Mouse (Mus musculus) hindbrain, embryonic 12.5 days (tissue): ENCODE measurements around the gene Atp6v1d. TPM values are rescaled to one million over a fixed set of nuclear protein-coding genes. Genes with fewer than 3 reads are reported as not detected.
A peak's percentile ranks its signal among the peaks of the same experiment; 100 is the strongest.

ENCODE experiments used
- ATAC-seq: fragments of 200-750 bp; cut with Nextera tagmentation; 2 replicates; pipeline ENCODE4 v1.8.0; 2017; ENCODE audit warnings: moderate TSS enrichment; ENCODE audit not compliant: low FRiP score
- H3K27ac ChIP-seq: fragments of 300-500 bp; sonication (generic); 2 replicates; pipeline ENCODE4 v1.5.1; 2016; ENCODE audit warnings: mild to moderate bottlenecking
- H3K27me3 ChIP-seq: fragments of 300-500 bp; sonication (generic); 2 replicates; pipeline ENCODE4 v1.6.1; 2016; ENCODE audit warnings: mild to moderate bottlenecking
- H3K36me3 ChIP-seq: fragments of 300-500 bp; sonication (generic); 2 replicates; pipeline ENCODE4 v1.6.1; 2016; ENCODE audit warnings: mild to moderate bottlenecking
- H3K4me1 ChIP-seq: fragments of 300-500 bp; sonication (generic); 2 replicates; pipeline ENCODE4 v1.6.1; 2016
- H3K4me2 ChIP-seq: fragments of 300-500 bp; sonication (generic); replicated peaks from 2 replicates; pipeline ENCODE4 v1.6.1; 2016; ENCODE audit warnings: mild to moderate bottlenecking
- H3K4me3 ChIP-seq: fragments of 300-500 bp; sonication (generic); 2 replicates; pipeline ENCODE4 v1.5.1; 2016; ENCODE audit warnings: mild to moderate bottlenecking
- H3K9ac ChIP-seq: fragments of 300-500 bp; sonication (generic); 2 replicates; pipeline ENCODE4 v1.6.1; 2016; ENCODE audit warnings: mild to moderate bottlenecking, moderate library complexity
- H3K9me3 ChIP-seq: fragments of 300-500 bp; sonication (generic); replicated peaks from 2 replicates; pipeline ENCODE4 v1.6.1; 2016; ENCODE audit warnings: mild to moderate bottlenecking
- WGBS: fragments of 180-500 bp; shearing (Covaris S2); methylation state at CpG from one replicate; pipeline ENCODE4 v1.1.7; 2016; 5-methylcytosine and 5-hydroxymethylcytosine counted together
- polyA plus RNA-seq: library from polyadenylated mRNA; unstranded; fragments of >200 nt; fragmentation: Nextera tagmentation; extraction: Ambion mirVana; gene quantifications from 2 replicates; pipeline ENCODE4 v1.2.1, GENCODE M21; 2016

Gene Atp6v1d
- polyA plus RNA-seq, 1 experiment from 2014 or later, result 98.4 TPM

DNA sequence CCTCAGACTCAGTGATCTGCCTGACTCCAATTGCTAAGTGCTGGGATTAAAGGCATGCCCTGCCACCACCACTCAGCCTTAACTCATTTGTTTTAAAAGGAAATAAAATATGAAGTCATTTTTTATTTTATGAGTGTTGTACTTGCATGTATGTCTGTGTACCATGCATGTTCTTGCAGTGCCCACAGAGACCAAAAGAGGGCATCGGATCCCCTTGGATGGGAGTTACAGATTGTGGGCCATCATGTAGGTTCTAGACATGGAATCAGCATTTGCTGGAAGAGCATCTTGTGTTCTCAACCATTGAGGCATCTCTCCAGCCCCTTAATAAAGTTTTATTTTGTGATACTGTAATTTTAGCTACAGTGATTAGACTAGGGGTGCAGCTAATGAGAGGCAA is 4.0 kb upstream of the Atp6v1d start:
- 97% methylated on average over 1 of the region's 1 CpGs for WGBS
- ATAC-seq, result no peak
- Histone ChIP-seq H3K4me2 (no peak overlapping the region), H3K9ac (no peak overlapping the region), H3K9me3 (no peaks in the 10 kb centered on the region), H3K36me3 (peaks cover 17% of the 10 kb centered on the region), H3K27me3 (no peaks in the 10 kb centered on the region), H3K4me1 (peaks cover 11% of the 10 kb centered on the region), H3K27ac (no peak overlapping the region), H3K4me3 (no peak overlapping the region)

DNA sequence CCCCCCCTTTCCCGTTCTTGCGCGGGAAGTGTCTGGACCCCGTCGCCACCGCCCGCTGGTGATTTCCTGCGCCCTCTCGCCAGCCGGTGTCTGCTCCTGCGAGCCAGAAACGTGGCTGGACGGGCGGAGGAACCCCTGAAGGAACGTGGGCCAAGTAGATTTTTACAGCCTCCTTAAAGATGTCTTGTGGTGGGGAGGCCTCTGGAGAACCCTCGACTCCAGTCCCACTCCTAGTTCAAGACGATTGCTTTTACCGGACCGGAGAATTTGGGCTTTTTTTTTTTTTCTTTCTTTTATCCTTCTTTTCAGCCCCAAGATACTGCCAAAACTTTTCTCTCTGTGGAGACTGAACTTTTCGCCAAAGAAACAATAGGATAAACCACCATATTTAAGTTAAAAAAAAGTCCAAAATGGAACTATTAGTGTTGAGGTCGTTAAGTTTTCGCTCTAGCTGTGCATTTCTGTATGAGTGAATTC is 854 bp upstream of the Atp6v1d start:
- peaks cover 22% of the 10 kb centered on the region for H3K4me1 ChIP-seq
- H3K4me2 ChIP-seq, result peak overlapping the region; percentile 58
- under 1% methylated on average over 22 of the region's 22 CpGs for WGBS
- no peaks in the 10 kb centered on the region; the same call in none of the 2 replicates for H3K36me3 ChIP-seq
- H3K27me3 ChIP-seq, result no peaks in the 10 kb centered on the region
- peak overlapping the region; percentile 86 for H3K9ac ChIP-seq
- no peak for ATAC-seq
- peak overlapping the region; percentile 84 for H3K27ac ChIP-seq
- H3K4me3 ChIP-seq, result peak overlapping the region; percentile 86
- no peaks in the 10 kb centered on the region for H3K9me3 ChIP-seq

DNA sequence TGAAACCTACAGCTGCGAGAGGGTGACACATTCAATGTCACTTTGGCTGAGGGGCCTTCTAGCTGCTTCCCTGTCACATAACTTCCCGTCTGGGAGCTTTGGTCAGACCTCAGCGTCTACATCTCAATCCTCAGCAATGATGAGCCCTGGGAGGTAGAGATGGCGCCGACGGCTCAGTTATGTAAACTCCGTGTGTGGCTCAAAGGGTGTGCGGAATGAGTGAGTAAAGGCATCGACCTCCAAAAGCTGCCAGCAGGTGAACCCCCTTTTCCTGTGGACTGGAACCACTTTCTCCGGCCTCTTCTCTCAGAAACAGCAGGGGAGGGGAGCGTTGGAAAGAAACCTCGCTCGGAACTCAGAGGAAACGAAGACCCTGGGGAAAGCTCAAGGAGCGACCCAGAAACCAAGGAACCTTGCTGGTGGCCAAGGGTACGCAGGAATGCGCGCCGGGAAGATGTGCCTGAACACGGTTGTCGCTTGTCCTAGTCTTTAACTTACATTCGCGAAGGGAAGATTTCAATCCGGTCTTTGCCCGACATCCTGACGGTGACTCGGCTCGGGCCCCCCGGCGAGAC is 430 bp downstream of the Atp6v1d start:
- WGBS, result under 1% methylated on average over 30 of the region's 30 CpGs

DNA sequence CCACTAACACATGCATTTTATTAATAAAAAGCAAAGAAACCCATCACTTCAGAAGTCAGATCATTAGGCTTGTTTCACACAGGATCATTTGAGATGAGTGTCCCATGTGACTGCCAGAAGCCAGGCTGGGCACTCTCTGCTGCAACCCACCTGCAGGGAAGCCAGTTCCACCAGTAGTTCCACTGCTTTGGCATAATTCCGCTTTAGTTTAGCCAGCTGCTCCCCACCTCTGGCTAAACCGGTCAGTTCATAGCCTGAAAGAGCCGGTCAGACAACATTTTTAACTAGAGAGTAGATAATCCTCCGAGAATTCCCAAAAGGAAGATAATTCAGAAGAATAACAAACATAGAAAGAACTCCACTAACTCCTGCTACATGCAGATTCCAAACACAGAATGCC is 13.2 kb downstream of the Atp6v1d start:
- 92% methylated on average over 4 of the region's 4 CpGs for WGBS
- H3K9ac ChIP-seq, result no peak overlapping the region

More for the DNA sequence above, 430 bp downstream of the Atp6v1d start:
- Histone ChIP-seq H3K9ac (peak overlapping the region; percentile 76), H3K4me2 (peak overlapping the region; percentile 82), H3K36me3 (peaks cover 6% of the 10 kb centered on the region; the same call in 1 of the 2 replicates), H3K27me3 (no peaks in the 10 kb centered on the region), H3K4me1 (peaks cover 22% of the 10 kb centered on the region), H3K9me3 (no peaks in the 10 kb centered on the region), H3K27ac (peak overlapping the region; percentile 46; the same call in 1 of the 2 replicates), H3K4me3 (peak overlapping the region; percentile 86)
- peak; percentile 46 for ATAC-seq

DNA sequence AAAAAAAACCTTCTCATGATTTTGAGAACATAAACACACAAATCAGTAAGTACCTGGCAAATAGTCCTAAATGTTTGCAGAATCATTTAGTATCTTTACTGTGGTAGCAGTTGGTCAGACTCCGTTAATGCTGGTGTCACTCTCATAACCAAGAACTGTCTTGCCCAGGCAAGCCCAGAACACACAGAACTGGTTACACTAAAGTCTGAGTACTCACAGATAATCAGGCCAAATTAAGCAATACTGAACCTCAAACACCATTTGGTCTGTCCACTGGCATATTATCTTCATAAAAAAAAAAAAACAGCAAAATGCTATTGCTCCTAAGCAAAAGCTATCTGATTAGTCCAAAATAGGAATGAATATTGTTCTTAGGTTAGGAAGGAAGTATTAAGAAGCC is 19.0 kb downstream of the Atp6v1d start:
- no peaks in the 10 kb centered on the region for H3K4me1 ChIP-seq
- ATAC-seq, result no peak
- no peak overlapping the region for H3K9ac ChIP-seq
- H3K27ac ChIP-seq, result no peak overlapping the region
- 95% methylated on average over 1 of the region's 1 CpGs for WGBS
- peaks cover 64% of the 10 kb centered on the region for H3K36me3 ChIP-seq
- no peaks in the 10 kb centered on the region for H3K9me3 ChIP-seq
- no peak overlapping the region for H3K4me3 ChIP-seq
- H3K4me2 ChIP-seq, result no peak overlapping the region
- no peaks in the 10 kb centered on the region for H3K27me3 ChIP-seq

More for the DNA sequence above, 13.2 kb downstream of the Atp6v1d start:
- H3K4me2 ChIP-seq, result no peak overlapping the region
- ATAC-seq, result no peak
- H3K27me3 ChIP-seq, result no peaks in the 10 kb centered on the region
- no peaks in the 10 kb centered on the region for H3K9me3 ChIP-seq
- no peak overlapping the region for H3K4me3 ChIP-seq
- H3K36me3 ChIP-seq, result peaks cover 59% of the 10 kb centered on the region
- H3K27ac ChIP-seq, result no peak overlapping the region
- H3K4me1 ChIP-seq, result no peaks in the 10 kb centered on the region

DNA sequence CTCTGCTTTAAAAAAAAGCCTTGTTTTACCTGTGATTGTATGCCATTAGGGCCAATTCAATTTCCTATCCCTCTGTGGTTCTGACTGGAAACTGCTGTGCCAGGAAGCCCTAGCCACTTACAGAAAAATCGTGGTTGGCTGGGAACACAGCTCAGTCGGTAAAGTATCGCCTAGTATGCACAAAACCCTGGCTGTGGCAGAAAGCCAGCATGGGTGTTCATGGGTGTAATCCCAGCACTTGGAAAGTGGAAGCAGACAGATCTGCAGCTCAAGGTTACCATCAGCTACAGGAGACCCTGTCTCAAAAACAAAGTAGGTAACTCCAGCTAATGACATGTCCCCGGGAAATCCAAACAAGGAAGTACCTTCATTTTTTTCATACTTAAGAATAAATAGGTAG is 21.5 kb downstream of the Atp6v1d start:
- Histone ChIP-seq H3K9ac (no peak overlapping the region), H3K4me2 (no peak overlapping the region), H3K4me3 (no peak overlapping the region), H3K9me3 (no peaks in the 10 kb centered on the region), H3K36me3 (peaks cover 61% of the 10 kb centered on the region), H3K27ac (no peak overlapping the region), H3K4me1 (no peaks in the 10 kb centered on the region), H3K27me3 (no peaks in the 10 kb centered on the region)
- no peak for ATAC-seq
- 94% methylated on average over 4 of the region's 4 CpGs for WGBS

DNA sequence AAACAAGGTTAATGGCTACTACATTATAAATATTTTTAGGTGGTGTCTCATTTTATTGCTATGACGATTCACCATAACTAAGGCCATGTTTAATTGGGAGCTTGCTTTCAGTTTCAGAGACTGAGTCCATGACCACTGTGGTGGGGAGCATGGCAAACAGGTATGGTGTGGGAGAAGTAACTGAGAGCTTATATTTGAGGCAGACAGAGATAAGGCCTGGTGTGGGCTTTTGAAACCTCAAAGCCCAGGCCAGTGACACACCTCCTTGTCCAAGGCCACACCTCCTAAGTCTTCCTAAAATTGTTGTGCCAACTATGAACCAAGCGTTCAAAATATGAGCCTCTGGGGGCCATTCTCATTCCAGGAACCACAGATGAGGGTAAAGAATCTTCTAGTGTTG is 26.9 kb downstream of the Atp6v1d start:
- no peaks in the 10 kb centered on the region for H3K9me3 ChIP-seq
- H3K4me2 ChIP-seq, result no peak overlapping the region
- H3K4me1 ChIP-seq, result no peaks in the 10 kb centered on the region
- H3K4me3 ChIP-seq, result no peak overlapping the region
- peaks cover 36% of the 10 kb centered on the region for H3K36me3 ChIP-seq
- H3K27me3 ChIP-seq, result no peaks in the 10 kb centered on the region
- WGBS, result 93% methylated on average over 2 of the region's 2 CpGs
- H3K27ac ChIP-seq, result no peak overlapping the region
- no peak overlapping the region for H3K9ac ChIP-seq
- ATAC-seq, result no peak

DNA sequence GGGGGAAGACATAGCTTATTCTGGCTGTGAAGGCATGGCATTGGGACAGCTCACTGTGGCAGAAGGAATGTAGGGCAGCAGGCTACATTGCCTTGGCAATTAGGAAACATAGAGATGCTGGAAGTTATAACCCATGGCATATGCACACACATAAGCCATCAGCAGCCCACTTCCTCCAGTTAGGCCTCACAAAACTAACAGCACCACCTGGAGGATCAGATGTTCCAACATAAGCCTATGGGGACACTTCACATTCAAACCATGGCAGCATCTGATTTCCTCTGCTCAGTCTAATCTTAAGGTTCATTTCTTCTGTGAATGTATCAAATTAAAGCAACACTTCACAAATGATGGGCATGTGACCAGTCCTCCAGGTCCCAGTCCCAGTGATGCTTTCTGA is 47.0 kb downstream of the Atp6v1d start:
- Histone ChIP-seq H3K27ac (no peak overlapping the region), H3K4me3 (no peak overlapping the region), H3K9ac (no peak overlapping the region), H3K9me3 (no peaks in the 10 kb centered on the region), H3K27me3 (no peaks in the 10 kb centered on the region), H3K4me2 (no peak overlapping the region), H3K4me1 (no peaks in the 10 kb centered on the region), H3K36me3 (no peaks in the 10 kb centered on the region)
- no peak for ATAC-seq

DNA sequence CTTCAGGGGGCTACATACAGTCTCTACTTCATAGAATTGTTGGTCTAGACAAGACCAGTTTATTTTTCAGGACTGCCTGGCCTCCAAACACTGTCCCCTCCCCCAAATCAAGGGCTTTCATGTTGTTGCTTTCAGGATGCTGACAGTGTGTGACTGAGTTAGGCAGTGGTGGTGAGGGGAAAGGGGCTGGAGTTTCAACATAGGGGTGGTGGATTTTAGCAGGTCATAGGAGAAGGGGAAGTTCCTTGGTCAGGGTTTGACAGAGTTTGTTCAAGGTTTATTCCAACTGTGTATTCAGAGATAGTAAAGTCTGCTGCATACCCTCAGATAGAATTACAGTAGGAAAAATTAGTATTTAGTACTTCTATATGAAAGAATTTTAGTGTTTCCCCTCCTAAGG is 59.6 kb downstream of the Atp6v1d start:
- no peaks in the 10 kb centered on the region for H3K9me3 ChIP-seq
- ATAC-seq, result no peak
- no peak overlapping the region for H3K4me3 ChIP-seq
- H3K4me1 ChIP-seq, result no peaks in the 10 kb centered on the region
- no peak overlapping the region for H3K4me2 ChIP-seq
- no peak overlapping the region for H3K9ac ChIP-seq
- peaks cover 10% of the 10 kb centered on the region for H3K36me3 ChIP-seq
- H3K27ac ChIP-seq, result no peak overlapping the region
- no peaks in the 10 kb centered on the region for H3K27me3 ChIP-seq

DNA sequence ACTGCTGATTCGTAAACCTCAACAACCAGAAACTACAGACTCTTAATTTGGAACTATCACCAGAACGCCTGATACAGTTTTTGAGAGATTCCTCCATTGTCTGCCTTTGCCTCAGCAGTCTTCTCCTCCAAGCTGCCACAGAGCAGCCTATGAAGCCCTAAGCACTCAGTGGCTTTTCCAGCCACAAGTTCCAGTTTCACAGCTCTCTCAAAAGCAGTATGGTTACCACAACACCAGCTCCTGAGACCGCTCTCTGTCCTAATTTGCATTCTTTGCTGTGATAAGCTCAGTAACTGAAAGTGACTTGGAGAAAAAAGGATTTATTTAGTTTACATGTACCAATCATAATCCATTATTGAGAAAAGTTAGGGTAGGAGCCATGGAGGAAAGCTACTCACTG is 61.4 kb downstream of the Atp6v1d start:
- no peak for ATAC-seq
- H3K36me3 ChIP-seq, result peaks cover 10% of the 10 kb centered on the region
- H3K4me1 ChIP-seq, result no peaks in the 10 kb centered on the region
- H3K4me2 ChIP-seq, result no peak overlapping the region
- no peaks in the 10 kb centered on the region for H3K27me3 ChIP-seq
- WGBS, result 91% methylated on average over 3 of the region's 3 CpGs
- H3K27ac ChIP-seq, result no peak overlapping the region
- H3K9ac ChIP-seq, result no peak overlapping the region
- H3K9me3 ChIP-seq, result no peaks in the 10 kb centered on the region
- H3K4me3 ChIP-seq, result no peak overlapping the region

DNA sequence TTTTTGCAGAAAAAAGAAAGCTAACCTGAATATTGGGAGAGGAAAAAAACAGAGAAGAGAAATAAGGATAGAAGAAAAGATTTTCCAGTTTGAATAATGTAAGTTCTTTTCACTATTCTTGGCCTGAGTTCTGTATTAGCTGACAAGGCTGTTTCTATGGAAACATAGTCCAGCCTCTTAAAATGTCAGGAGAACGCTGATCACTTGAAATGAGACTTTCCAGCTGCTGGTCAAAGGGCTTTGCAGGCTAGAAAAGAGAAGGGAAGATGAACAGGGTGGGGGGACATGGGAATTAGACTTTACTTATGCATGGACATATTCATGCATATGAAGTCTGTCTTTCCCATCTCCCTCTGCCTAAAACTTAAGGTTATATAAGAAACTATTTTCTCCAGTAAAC is 67.2 kb downstream of the Atp6v1d start:
- Histone ChIP-seq H3K9me3 (no peaks in the 10 kb centered on the region), H3K27me3 (no peaks in the 10 kb centered on the region), H3K4me1 (peaks cover 2% of the 10 kb centered on the region; the same call in 1 of the 2 replicates), H3K36me3 (peaks cover 10% of the 10 kb centered on the region), H3K4me3 (no peak overlapping the region), H3K9ac (no peak overlapping the region), H3K4me2 (no peak overlapping the region), H3K27ac (no peak overlapping the region)
- no peak for ATAC-seq
- 20% methylated on average over 1 of the region's 1 CpGs for WGBS

DNA sequence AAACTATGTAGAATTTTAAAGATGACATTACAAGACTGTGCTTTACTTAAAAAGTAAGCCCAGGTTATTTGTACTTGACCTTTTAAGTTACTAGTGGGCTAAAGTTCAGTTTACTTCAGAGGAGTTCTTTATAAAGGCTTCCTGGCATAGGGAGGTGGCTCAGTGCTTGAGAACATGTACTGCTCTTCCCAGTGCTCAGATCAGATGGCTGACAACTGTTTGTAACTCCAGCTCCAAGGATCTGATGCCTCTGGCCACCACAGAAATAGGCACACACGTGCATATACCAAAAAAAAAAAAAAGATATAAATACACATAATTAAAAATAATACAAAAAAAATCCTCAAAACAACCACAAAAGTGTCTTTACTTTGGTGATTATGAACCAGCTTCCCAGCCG is 70.6 kb downstream of the Atp6v1d start:
- 87% methylated on average over 2 of the region's 2 CpGs for WGBS
- Histone ChIP-seq H3K27me3 (no peaks in the 10 kb centered on the region), H3K36me3 (no peaks in the 10 kb centered on the region), H3K4me1 (peaks cover 2% of the 10 kb centered on the region; the same call in 1 of the 2 replicates), H3K27ac (no peak overlapping the region), H3K9me3 (no peaks in the 10 kb centered on the region), H3K4me2 (no peak overlapping the region), H3K9ac (no peak overlapping the region), H3K4me3 (no peak overlapping the region)
- ATAC-seq, result no peak
